Mouse (Mus musculus): Measurements from ENCODE around the gene Kbtbd13. TPM values are rescaled to one million over a fixed set of nuclear protein-coding genes. Genes with fewer than 3 reads are reported as not detected.

Gene Kbtbd13
- polyA plus RNA-seq, 1 experiment from 2014 or later = 1.0 TPM

GRCm38 (mm10) chr9:65392638-65393364 lies 1.3 kb upstream of the Kbtbd13 start:
- Histone ChIP-seq H3K27me3 (peaks cover 51% of the 10 kb centered on the region), H3K36me3 (no peaks in the 10 kb centered on the region), H3K9ac (no peak overlapping the region), H3K4me1 (0 out of 2 replicates have a peak, but pooled peaks cover 8% of the 10 kb centered on the region), H3K27ac (no peak overlapping the region), H3K9me3 (replicated peaks) (no peaks in the 10 kb centered on the region), H3K4me2 (replicated peaks) (no peak overlapping the region), H3K4me3 (no peak overlapping the region)
- WGBS = 30% methylated on average over 6 of the region's 6 CpGs
- ATAC-seq (ENCODE audit: low FRiP score) = no peak

- H3K27ac ChIP-seq = no peak overlapping the region
- H3K9ac ChIP-seq = peak overlapping the region; percentile 37; the same call in 1 of the 2 replicates
- H3K4me1 ChIP-seq = 0 out of 2 replicates have a peak, but pooled peaks cover 8% of the 10 kb centered on the region
- ATAC-seq (ENCODE audit: low FRiP score) = no peak; the same call in 1 of the 2 replicates
- no peaks in the 10 kb centered on the region for H3K9me3 ChIP-seq (replicated peaks)
- H3K4me2 ChIP-seq (replicated peaks) = peak overlapping the region; percentile 60
- H3K4me3 ChIP-seq = peak overlapping the region; percentile 43
- WGBS = 16% methylated on average over 96 of the region's 96 CpGs
- no peaks in the 10 kb centered on the region for H3K36me3 ChIP-seq
- H3K27me3 ChIP-seq = peaks cover 51% of the 10 kb centered on the region
These were observed 470 bp downstream of the Kbtbd13 start for GRCm38 (mm10) chr9:65390752-65391612.

GRCm38 (mm10) chr9:65386373-65387140 lies 4.9 kb downstream of the Kbtbd13 start:
- Histone ChIP-seq H3K36me3 (no peaks in the 10 kb centered on the region), H3K9ac (no peak overlapping the region), H3K9me3 (replicated peaks) (no peaks in the 10 kb centered on the region), H3K4me3 (no peak overlapping the region), H3K27me3 (peaks cover 27% of the 10 kb centered on the region), H3K4me1 (0 out of 2 replicates have a peak, but pooled peaks cover 8% of the 10 kb centered on the region), H3K27ac (no peak overlapping the region), H3K4me2 (replicated peaks) (no peak overlapping the region)
- no peak for ATAC-seq (ENCODE audit: low FRiP score)
- 38% methylated on average over 8 of the region's 8 CpGs for WGBS

- WGBS = 71% methylated on average over 3 of the region's 3 CpGs
- Histone ChIP-seq H3K9ac (no peak overlapping the region), H3K27ac (no peak overlapping the region), H3K9me3 (replicated peaks) (no peaks in the 10 kb centered on the region), H3K27me3 (peaks cover 4% of the 10 kb centered on the region), H3K4me3 (no peak overlapping the region), H3K4me1 (peaks cover 2% of the 10 kb centered on the region; the same call in 1 of the 2 replicates), H3K36me3 (no peaks in the 10 kb centered on the region), H3K4me2 (replicated peaks) (no peak overlapping the region)
- no peak for ATAC-seq (ENCODE audit: low FRiP score)
These were observed 7.2 kb downstream of the Kbtbd13 start for GRCm38 (mm10) chr9:65384276-65384675.

- no peak for ATAC-seq (ENCODE audit: low FRiP score)
- Histone ChIP-seq H3K27me3 (no peaks in the 10 kb centered on the region), H3K4me1 (peaks cover 2% of the 10 kb centered on the region; the same call in 1 of the 2 replicates), H3K9ac (no peak overlapping the region), H3K27ac (no peak overlapping the region), H3K36me3 (0 out of 2 replicates have a peak, but pooled peaks cover 3% of the 10 kb centered on the region), H3K4me2 (replicated peaks) (no peak overlapping the region), H3K9me3 (replicated peaks) (no peaks in the 10 kb centered on the region), H3K4me3 (no peak overlapping the region)
- WGBS = 71% methylated on average over 3 of the region's 3 CpGs
These were observed 8.7 kb downstream of the Kbtbd13 start for GRCm38 (mm10) chr9:65382751-65383097.

- H3K4me2 ChIP-seq (replicated peaks) = no peak overlapping the region
- 80% methylated on average over 6 of the region's 6 CpGs for WGBS
- H3K4me3 ChIP-seq = no peak overlapping the region
- H3K9ac ChIP-seq = no peak overlapping the region
- no peak overlapping the region for H3K27ac ChIP-seq
- no peaks in the 10 kb centered on the region for H3K9me3 ChIP-seq (replicated peaks)
- no peak for ATAC-seq (ENCODE audit: low FRiP score)
- H3K27me3 ChIP-seq = no peaks in the 10 kb centered on the region
- peaks cover 2% of the 10 kb centered on the region; the same call in 1 of the 2 replicates for H3K4me1 ChIP-seq
- H3K36me3 ChIP-seq = 0 out of 2 replicates have a peak, but pooled peaks cover 3% of the 10 kb centered on the region
These were observed 9.3 kb downstream of the Kbtbd13 start for GRCm38 (mm10) chr9:65382031-65382750.

GRCm38 (mm10) chr9:65381017-65381590 lies 10.3 kb downstream of the Kbtbd13 start:
- WGBS = 76% methylated on average over 4 of the region's 4 CpGs
- Histone ChIP-seq H3K4me1 (peaks cover 2% of the 10 kb centered on the region; the same call in 1 of the 2 replicates), H3K9me3 (replicated peaks) (no peaks in the 10 kb centered on the region), H3K4me2 (replicated peaks) (no peak overlapping the region), H3K36me3 (peaks cover 11% of the 10 kb centered on the region; the same call in 1 of the 2 replicates), H3K9ac (no peak overlapping the region), H3K27me3 (no peaks in the 10 kb centered on the region), H3K27ac (no peak overlapping the region), H3K4me3 (no peak overlapping the region)
- ATAC-seq (ENCODE audit: low FRiP score) = no peak

- H3K36me3 ChIP-seq = peaks cover 29% of the 10 kb centered on the region
- no peaks in the 10 kb centered on the region for H3K27me3 ChIP-seq
- WGBS = 82% methylated on average over 9 of the region's 9 CpGs
- H3K4me2 ChIP-seq (replicated peaks) = no peak overlapping the region
- H3K4me3 ChIP-seq = no peak overlapping the region
- no peaks in the 10 kb centered on the region for H3K4me1 ChIP-seq
- no peaks in the 10 kb centered on the region for H3K9me3 ChIP-seq (replicated peaks)
- no peak overlapping the region for H3K9ac ChIP-seq
- no peak overlapping the region for H3K27ac ChIP-seq
- no peak for ATAC-seq (ENCODE audit: low FRiP score)
These were observed 16.1 kb downstream of the Kbtbd13 start for GRCm38 (mm10) chr9:65375163-65375934.

GRCm38 (mm10) chr9:65374468-65375162 lies 16.8 kb downstream of the Kbtbd13 start:
- H3K4me3 ChIP-seq = no peak overlapping the region
- no peaks in the 10 kb centered on the region for H3K27me3 ChIP-seq
- H3K9ac ChIP-seq = no peak overlapping the region
- no peak overlapping the region for H3K4me2 ChIP-seq (replicated peaks)
- peaks cover 29% of the 10 kb centered on the region for H3K36me3 ChIP-seq
- H3K9me3 ChIP-seq (replicated peaks) = no peaks in the 10 kb centered on the region
- no peak overlapping the region for H3K27ac ChIP-seq
- no peaks in the 10 kb centered on the region for H3K4me1 ChIP-seq
- ATAC-seq (ENCODE audit: low FRiP score) = no peak
- 83% methylated on average over 5 of the region's 5 CpGs for WGBS

- Histone ChIP-seq H3K36me3 (peaks cover 26% of the 10 kb centered on the region), H3K27ac (no peak overlapping the region), H3K4me1 (no peaks in the 10 kb centered on the region), H3K4me2 (replicated peaks) (no peak overlapping the region), H3K27me3 (no peaks in the 10 kb centered on the region), H3K4me3 (no peak overlapping the region), H3K9me3 (replicated peaks) (no peaks in the 10 kb centered on the region), H3K9ac (no peak overlapping the region)
- 82% methylated on average over 4 of the region's 4 CpGs for WGBS
- no peak for ATAC-seq (ENCODE audit: low FRiP score)
These were observed 19.0 kb downstream of the Kbtbd13 start for GRCm38 (mm10) chr9:65372449-65372848.
